Mouse (Mus musculus) embryonic facial prominence, embryonic 13.5 days (tissue): ENCODE results near the gene Dnah9. TPM values are rescaled to one million over a fixed set of nuclear protein-coding genes. Genes with fewer than 3 reads are reported as not detected.

Experiments
- ATAC-seq: fragments of 200-750 bp; cut with Nextera tagmentation; 2 replicates; pipeline ENCODE4 v1.8.0; 2017; ENCODE audit warnings: low read depth; ENCODE audit not compliant: insufficient number of reproducible peaks, insufficient read depth, low FRiP score, low TSS enrichment
- H3K27ac ChIP-seq: fragments of 300-500 bp; sonication (generic); 2 replicates; pipeline ENCODE4 v1.5.1; 2015; ENCODE audit warnings: moderate library complexity, mild to moderate bottlenecking, inconsistent platforms
- H3K27me3 ChIP-seq: fragments of 300-500 bp; sonication (generic); 2 replicates; pipeline ENCODE4 v1.6.1; 2015; ENCODE audit warnings: mild to moderate bottlenecking, inconsistent platforms
- H3K36me3 ChIP-seq: fragments of 300-500 bp; sonication (generic); 2 replicates; pipeline ENCODE4 v1.6.1; 2015; ENCODE audit warnings: mild to moderate bottlenecking, inconsistent platforms
- H3K4me1 ChIP-seq: fragments of 300-500 bp; sonication (generic); 2 replicates; pipeline ENCODE4 v1.6.1; 2015; ENCODE audit warnings: inconsistent platforms
- H3K4me2 ChIP-seq: fragments of 300-500 bp; sonication (generic); 2 replicates; pipeline ENCODE4 v1.6.1; 2015; ENCODE audit warnings: moderate library complexity, mild to moderate bottlenecking, inconsistent platforms
- H3K4me3 ChIP-seq: fragments of 300-500 bp; sonication (generic); 2 replicates; pipeline ENCODE4 v1.5.1; 2015; ENCODE audit warnings: mild to moderate bottlenecking, inconsistent platforms
- H3K9ac ChIP-seq: fragments of 300-500 bp; sonication (generic); 2 replicates; pipeline ENCODE4 v1.6.1; 2015; ENCODE audit warnings: mild to moderate bottlenecking, inconsistent platforms
- H3K9me3 ChIP-seq: fragments of 300-500 bp; sonication (generic); 2 replicates; pipeline ENCODE4 v1.6.1; 2016; ENCODE audit warnings: inconsistent platforms
- WGBS: fragments of 180-500 bp; shearing (Covaris S2); methylation state at CpG from one replicate; pipeline ENCODE4 v1.1.7; 2015; ENCODE audit warnings: mixed read lengths; 5-methylcytosine and 5-hydroxymethylcytosine counted together
- polyA plus RNA-seq: library from polyadenylated mRNA; unstranded; fragments of >200 nt; fragmentation: Nextera tagmentation; extraction: Ambion mirVana; gene quantifications from 2 replicates; pipeline ENCODE4 v1.2.1, GENCODE M21; 2015

Gene Dnah9
- polyA plus RNA-seq, 1 experiment from 2014 or later: 0.13 TPM

DNA sequence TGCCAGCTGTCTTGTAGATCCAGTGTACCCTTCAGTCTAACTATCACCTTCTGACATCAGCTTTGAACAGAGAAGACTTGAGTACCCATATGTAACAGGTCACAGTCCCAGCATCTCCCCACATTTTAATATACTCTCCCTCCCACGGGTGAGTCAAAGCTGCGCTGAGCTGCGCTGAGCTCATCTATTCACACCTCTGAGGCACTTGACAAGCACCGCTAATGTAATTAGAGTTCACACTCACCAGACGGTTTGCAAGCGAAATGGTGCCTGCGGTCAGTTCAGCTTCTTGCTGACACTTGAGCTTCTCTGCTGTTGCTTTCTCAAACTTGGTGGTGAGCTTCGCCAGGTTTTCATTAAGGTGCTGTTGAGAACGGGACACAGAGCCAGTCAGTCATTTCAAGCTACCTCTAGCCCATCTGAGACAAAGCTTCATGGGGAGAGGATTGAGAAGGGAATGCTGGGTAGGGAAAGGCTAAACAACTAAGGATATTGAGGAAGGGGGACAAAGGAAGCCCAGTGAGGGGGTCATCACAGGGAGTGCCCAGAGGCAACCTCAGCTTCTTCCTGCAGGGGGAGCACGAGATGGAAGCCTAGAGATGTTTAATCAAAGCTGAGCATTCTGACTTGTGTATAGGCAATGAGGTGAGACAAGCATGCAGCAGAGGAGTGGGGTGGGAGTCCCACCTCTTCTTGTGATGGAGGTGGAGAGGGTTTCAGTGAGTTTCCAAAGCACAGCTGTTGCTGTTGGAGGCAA is 249.7 kb downstream of the Dnah9 start:
- Histone ChIP-seq H3K4me2 (no peak overlapping the region), H3K27ac (no peak overlapping the region), H3K36me3 (no peaks in the 10 kb centered on the region), H3K9me3 (no peaks in the 10 kb centered on the region), H3K27me3 (no peaks in the 10 kb centered on the region), H3K9ac (no peak overlapping the region), H3K4me3 (no peak overlapping the region), H3K4me1 (no peaks in the 10 kb centered on the region)
- 64% methylated on average over 10 of the region's 10 CpGs for WGBS
- no peak for ATAC-seq

GRCm38 (mm10) chr11:65909195-65909594 is 259.2 kb downstream of the Dnah9 start:
- Histone ChIP-seq H3K27me3 (no peaks in the 10 kb centered on the region), H3K9me3 (no peaks in the 10 kb centered on the region), H3K4me3 (no peak overlapping the region), H3K36me3 (no peaks in the 10 kb centered on the region), H3K4me2 (no peak overlapping the region), H3K9ac (no peak overlapping the region), H3K27ac (no peak overlapping the region), H3K4me1 (no peaks in the 10 kb centered on the region)
- no peak for ATAC-seq
- WGBS: 79% methylated on average over 4 of the region's 4 CpGs

DNA sequence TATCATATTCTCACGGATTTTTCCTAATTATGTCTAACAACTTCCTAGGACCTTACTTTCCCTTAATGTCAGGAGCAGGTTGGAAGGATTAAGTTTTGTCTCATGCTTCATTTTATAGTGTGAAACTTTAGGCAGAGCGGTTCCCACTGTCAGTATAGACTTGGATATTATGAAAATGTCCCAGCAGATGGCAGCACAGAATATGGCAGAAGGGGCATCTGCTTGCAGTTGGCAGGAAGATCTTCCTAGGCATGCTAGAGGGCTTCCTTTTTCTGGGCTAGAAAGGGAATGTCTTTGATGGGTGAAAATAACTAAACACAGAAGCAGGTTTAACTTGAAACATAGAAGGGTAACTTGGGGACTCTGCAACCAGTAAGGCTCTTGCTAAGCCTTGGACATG is 262.9 kb downstream of the Dnah9 start:
- Histone ChIP-seq H3K4me1 (no peaks in the 10 kb centered on the region), H3K4me3 (no peak overlapping the region), H3K27ac (no peak overlapping the region), H3K9me3 (no peaks in the 10 kb centered on the region), H3K4me2 (no peak overlapping the region), H3K9ac (no peak overlapping the region), H3K27me3 (no peaks in the 10 kb centered on the region), H3K36me3 (no peaks in the 10 kb centered on the region)
- 57% methylated on average over 2 of the region's 2 CpGs for WGBS
- no peak for ATAC-seq

- no peak overlapping the region for H3K9ac ChIP-seq
- no peaks in the 10 kb centered on the region for H3K4me1 ChIP-seq
- no peaks in the 10 kb centered on the region for H3K9me3 ChIP-seq
- WGBS: 73% methylated on average over 2 of the region's 2 CpGs
- no peak overlapping the region for H3K4me3 ChIP-seq
- H3K36me3 ChIP-seq: no peaks in the 10 kb centered on the region
- H3K4me2 ChIP-seq: no peak overlapping the region
- no peaks in the 10 kb centered on the region for H3K27me3 ChIP-seq
- ATAC-seq: no peak
- H3K27ac ChIP-seq: no peak overlapping the region
These were observed 264.4 kb downstream of the Dnah9 start for GRCm38 (mm10) chr11:65903944-65904343.

- no peaks in the 10 kb centered on the region for H3K9me3 ChIP-seq
- ATAC-seq: no peak
- no peak overlapping the region for H3K4me2 ChIP-seq
- no peaks in the 10 kb centered on the region for H3K27me3 ChIP-seq
- H3K27ac ChIP-seq: no peak overlapping the region
- no peak overlapping the region for H3K9ac ChIP-seq
- WGBS: 90% methylated on average over 2 of the region's 2 CpGs
- H3K4me1 ChIP-seq: no peaks in the 10 kb centered on the region
- no peak overlapping the region for H3K4me3 ChIP-seq
- H3K36me3 ChIP-seq: no peaks in the 10 kb centered on the region
These were observed 286.9 kb downstream of the Dnah9 start for GRCm38 (mm10) chr11:65881465-65881864.

- Histone ChIP-seq H3K27me3 (no peaks in the 10 kb centered on the region), H3K4me2 (no peak overlapping the region), H3K4me1 (no peaks in the 10 kb centered on the region), H3K9ac (no peak overlapping the region), H3K27ac (no peak overlapping the region), H3K4me3 (no peak overlapping the region), H3K9me3 (no peaks in the 10 kb centered on the region), H3K36me3 (no peaks in the 10 kb centered on the region)
- 57% methylated on average over 1 of the region's 1 CpGs for WGBS
- ATAC-seq: no peak
These were observed 291.1 kb downstream of the Dnah9 start for GRCm38 (mm10) chr11:65877146-65877775.

GRCm38 (mm10) chr11:65861476-65861875 is 306.9 kb downstream of the Dnah9 start:
- no peaks in the 10 kb centered on the region for H3K27me3 ChIP-seq
- no peaks in the 10 kb centered on the region for H3K36me3 ChIP-seq
- H3K4me3 ChIP-seq: no peak overlapping the region
- H3K4me1 ChIP-seq: no peaks in the 10 kb centered on the region
- H3K9ac ChIP-seq: no peak overlapping the region
- no peak overlapping the region for H3K4me2 ChIP-seq
- 49% methylated on average over 4 of the region's 4 CpGs for WGBS
- no peak overlapping the region for H3K27ac ChIP-seq
- no peak for ATAC-seq
- no peaks in the 10 kb centered on the region for H3K9me3 ChIP-seq

GRCm38 (mm10) chr11:65852066-65852465 is 316.3 kb downstream of the Dnah9 start:
- H3K4me2 ChIP-seq: no peak overlapping the region
- no peaks in the 10 kb centered on the region for H3K9me3 ChIP-seq
- H3K27me3 ChIP-seq: no peaks in the 10 kb centered on the region
- ATAC-seq: no peak
- no peak overlapping the region for H3K4me3 ChIP-seq
- H3K27ac ChIP-seq: no peak overlapping the region
- H3K4me1 ChIP-seq: no peaks in the 10 kb centered on the region
- 29% methylated on average over 1 of the region's 1 CpGs for WGBS
- H3K9ac ChIP-seq: no peak overlapping the region
- H3K36me3 ChIP-seq: no peaks in the 10 kb centered on the region

- Histone ChIP-seq H3K4me1 (no peaks in the 10 kb centered on the region), H3K9ac (no peak overlapping the region), H3K9me3 (no peaks in the 10 kb centered on the region), H3K27me3 (no peaks in the 10 kb centered on the region), H3K4me3 (no peak overlapping the region), H3K27ac (no peak overlapping the region), H3K36me3 (no peaks in the 10 kb centered on the region), H3K4me2 (no peak overlapping the region)
- ATAC-seq: no peak
- 69% methylated on average over 5 of the region's 5 CpGs for WGBS
These were observed 321.9 kb downstream of the Dnah9 start for GRCm38 (mm10) chr11:65846446-65846845.

- 68% methylated on average over 8 of the region's 8 CpGs for WGBS
- Histone ChIP-seq H3K36me3 (no peaks in the 10 kb centered on the region), H3K27ac (no peak overlapping the region), H3K27me3 (no peaks in the 10 kb centered on the region), H3K4me2 (no peak overlapping the region), H3K9me3 (no peaks in the 10 kb centered on the region), H3K9ac (no peak overlapping the region), H3K4me1 (no peaks in the 10 kb centered on the region), H3K4me3 (no peak overlapping the region)
- ATAC-seq: no peak
These were observed 329.4 kb downstream of the Dnah9 start for GRCm38 (mm10) chr11:65838999-65839398.

- ATAC-seq: no peak
- Histone ChIP-seq H3K9ac (no peak overlapping the region), H3K4me2 (no peak overlapping the region), H3K4me1 (no peaks in the 10 kb centered on the region), H3K9me3 (no peaks in the 10 kb centered on the region), H3K36me3 (peaks cover 55% of the 10 kb centered on the region), H3K4me3 (no peak overlapping the region), H3K27ac (no peak overlapping the region), H3K27me3 (no peaks in the 10 kb centered on the region)
- 94% methylated on average over 3 of the region's 3 CpGs for WGBS
These were observed 343.8 kb downstream of the Dnah9 start for GRCm38 (mm10) chr11:65824556-65824955.

- Histone ChIP-seq H3K27me3 (no peaks in the 10 kb centered on the region), H3K27ac (no peak overlapping the region), H3K9me3 (no peaks in the 10 kb centered on the region), H3K4me1 (peaks cover 7% of the 10 kb centered on the region), H3K9ac (no peak overlapping the region), H3K4me2 (no peak overlapping the region), H3K36me3 (peaks cover 50% of the 10 kb centered on the region), H3K4me3 (no peak overlapping the region)
- 6% methylated on average over 7 of the region's 7 CpGs for WGBS
- no peak for ATAC-seq
These were observed 347.5 kb downstream of the Dnah9 start for GRCm38 (mm10) chr11:65820877-65821276.
